Mouse (Mus musculus) hindbrain, embryonic 13.5 days (tissue): Measurements from ENCODE around the gene Nt5m. TPM values are rescaled to one million over a fixed set of nuclear protein-coding genes. Genes with fewer than 3 reads are reported as not detected.
A peak's percentile ranks its signal among the peaks of the same experiment; 100 is the strongest.

Experiments used
- ATAC-seq: fragments of 200-750 bp; cut with Nextera tagmentation; 2 replicates; pipeline ENCODE4 v1.8.0; 2017; ENCODE audit warnings: moderate TSS enrichment; ENCODE audit not compliant: low FRiP score
- H3K27ac ChIP-seq: fragments of 300-500 bp; sonication (generic); 2 replicates; pipeline ENCODE4 v1.5.1; 2015; ENCODE audit warnings: inconsistent platforms, mild to moderate bottlenecking, moderate library complexity
- H3K27me3 ChIP-seq: fragments of 300-500 bp; sonication (generic); 2 replicates; pipeline ENCODE4 v1.6.1; 2015; ENCODE audit warnings: mild to moderate bottlenecking, inconsistent platforms
- H3K36me3 ChIP-seq: fragments of 300-500 bp; sonication (generic); 2 replicates; pipeline ENCODE4 v1.6.1; 2015; ENCODE audit warnings: mild to moderate bottlenecking, inconsistent platforms
- H3K4me1 ChIP-seq: fragments of 300-500 bp; sonication (generic); replicated peaks from 2 replicates; pipeline ENCODE4 v1.6.1; 2015; ENCODE audit warnings: inconsistent platforms
- H3K4me2 ChIP-seq: fragments of 300-500 bp; sonication (generic); 2 replicates; pipeline ENCODE4 v1.6.1; 2015; ENCODE audit warnings: inconsistent platforms, mild to moderate bottlenecking, moderate library complexity
- H3K4me3 ChIP-seq: fragments of 300-500 bp; sonication (generic); 2 replicates; pipeline ENCODE4 v1.5.1; 2015; ENCODE audit warnings: mild to moderate bottlenecking, inconsistent platforms
- H3K9ac ChIP-seq: fragments of 300-500 bp; sonication (generic); 2 replicates; pipeline ENCODE4 v1.6.1; 2015; ENCODE audit warnings: mild to moderate bottlenecking, inconsistent platforms
- H3K9me3 ChIP-seq: fragments of 300-500 bp; sonication (generic); 2 replicates; pipeline ENCODE4 v1.6.1; 2016; ENCODE audit warnings: inconsistent platforms
- WGBS: fragments of 180-500 bp; shearing (Covaris S2); methylation state at CpG from one replicate; pipeline ENCODE4 v1.1.7; 2015; 5-methylcytosine and 5-hydroxymethylcytosine counted together
- polyA plus RNA-seq: library from polyadenylated mRNA; unstranded; fragments of >200 nt; fragmentation: Nextera tagmentation; extraction: Ambion mirVana; gene quantifications from 2 replicates; pipeline ENCODE4 v1.2.1, GENCODE M21; 2015

The Nt5m gene
- polyA plus RNA-seq, 1 experiment from 2014 or later, result 61.5 TPM

- no peak for ATAC-seq
- H3K27me3 ChIP-seq, result no peaks in the 10 kb centered on the region
- H3K4me1 ChIP-seq, result peaks cover 29% of the 10 kb centered on the region
- peak overlapping the region; percentile 75; the same call in 1 of the 2 replicates for H3K4me3 ChIP-seq
- no peak overlapping the region for H3K27ac ChIP-seq
- no peaks in the 10 kb centered on the region for H3K9me3 ChIP-seq
- WGBS, result 26% methylated on average over 2 of the region's 2 CpGs
- H3K36me3 ChIP-seq, result 0 out of 2 replicates have a peak, but pooled peaks cover 4% of the 10 kb centered on the region
- no peak overlapping the region for H3K9ac ChIP-seq
- peak overlapping the region; percentile 76 for H3K4me2 ChIP-seq
These were observed 7.9 kb downstream of the Nt5m start for GRCm38 (mm10) chr11:59847131-59847530.

DNA sequence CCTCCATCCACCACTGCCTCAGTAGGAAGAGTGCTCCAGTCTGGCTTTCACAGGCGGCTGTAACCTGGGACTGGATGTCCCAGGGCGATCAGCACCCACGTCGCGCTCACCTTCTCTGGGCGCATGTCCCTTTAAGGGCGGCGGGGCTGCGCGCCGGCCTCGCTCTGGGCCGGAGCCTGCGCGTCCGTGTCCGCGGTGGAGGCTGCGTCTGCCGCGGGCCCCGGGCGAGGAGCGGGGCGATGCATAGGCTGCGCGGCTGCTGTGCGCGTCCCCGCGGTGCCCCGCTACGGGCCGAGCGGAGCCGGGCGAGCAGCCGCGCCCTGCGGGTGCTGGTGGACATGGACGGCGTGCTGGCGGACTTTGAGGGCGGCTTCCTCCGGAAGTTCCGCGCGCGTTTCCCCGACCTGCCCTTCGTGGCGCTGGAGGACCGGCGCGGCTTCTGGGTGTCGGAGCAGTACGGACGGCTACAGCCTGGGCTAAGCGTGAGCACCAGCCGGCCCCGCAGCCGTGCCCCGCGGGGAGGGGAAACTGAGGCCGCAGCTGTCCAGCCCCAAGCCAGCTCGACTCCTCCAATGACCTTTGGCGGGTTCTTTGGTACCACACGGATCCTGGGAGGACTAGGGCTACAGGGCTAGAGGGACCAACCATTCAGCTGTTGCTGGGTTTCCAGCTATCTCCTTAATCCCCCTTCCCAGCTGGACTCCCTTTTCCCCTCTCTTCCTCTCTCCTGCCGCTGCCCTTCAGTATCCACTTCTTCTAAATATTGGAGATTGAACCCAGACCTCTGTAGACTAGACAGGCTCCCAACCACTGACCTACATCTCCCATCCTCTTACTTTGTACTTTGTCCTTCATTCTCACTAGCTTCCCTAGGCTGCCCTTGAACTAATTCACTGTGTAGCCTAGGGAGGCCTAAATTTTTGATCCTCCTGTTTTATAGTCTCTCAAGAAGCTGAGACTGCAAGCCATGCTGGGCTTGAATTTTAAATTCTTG is 8.9 kb downstream of the Nt5m start:
- H3K36me3 ChIP-seq, result peaks cover 7% of the 10 kb centered on the region; the same call in 1 of the 2 replicates
- H3K4me2 ChIP-seq, result peak overlapping the region; percentile 76
- peaks cover 29% of the 10 kb centered on the region for H3K4me1 ChIP-seq
- H3K27me3 ChIP-seq, result no peaks in the 10 kb centered on the region
- peak overlapping the region; percentile 91 for H3K27ac ChIP-seq
- peak overlapping the region; percentile 90 for H3K9ac ChIP-seq
- whole genome bisulfite sequencing, result under 1% methylated on average over 69 of the region's 69 CpGs
- no peaks in the 10 kb centered on the region for H3K9me3 ChIP-seq
- peak; percentile 92 for ATAC-seq
- peak overlapping the region; percentile 75 for H3K4me3 ChIP-seq

DNA sequence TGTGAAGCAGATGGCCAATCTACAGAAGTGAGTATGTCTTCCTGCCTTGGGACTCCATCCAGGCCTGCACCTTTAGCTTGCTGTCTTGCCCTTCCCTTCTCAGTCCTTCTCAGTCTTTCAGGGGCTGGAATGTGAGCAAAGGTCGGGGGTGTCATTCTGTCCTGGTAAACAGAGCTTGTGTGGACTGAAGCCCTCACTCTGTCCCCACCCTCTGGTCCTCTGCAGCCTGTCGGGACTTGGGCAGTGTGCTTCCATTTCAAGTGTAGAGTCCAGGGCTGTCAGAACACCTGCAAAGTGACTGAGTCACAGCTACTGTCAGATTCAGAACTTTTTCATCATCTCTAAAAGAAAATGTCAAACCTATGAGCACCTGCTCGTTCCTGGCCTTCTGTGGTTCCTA is 13.6 kb downstream of the Nt5m start:
- 77% methylated on average over 3 of the region's 3 CpGs for WGBS
- Histone ChIP-seq H3K27ac (no peak overlapping the region), H3K27me3 (no peaks in the 10 kb centered on the region), H3K36me3 (peaks cover 11% of the 10 kb centered on the region; the same call in 1 of the 2 replicates), H3K4me3 (no peak overlapping the region), H3K4me1 (peaks cover 17% of the 10 kb centered on the region), H3K4me2 (no peak overlapping the region), H3K9ac (no peak overlapping the region), H3K9me3 (no peaks in the 10 kb centered on the region)
- ATAC-seq, result no peak

GRCm38 (mm10) chr11:59860467-59860866 is 21.2 kb downstream of the Nt5m start:
- Histone ChIP-seq H3K4me1 (peaks cover 9% of the 10 kb centered on the region; the same call in 1 of the 2 replicates), H3K27me3 (no peaks in the 10 kb centered on the region), H3K4me2 (no peak overlapping the region), H3K4me3 (no peak overlapping the region), H3K9ac (0 out of 2 replicates have a peak overlapping the region, but pooled peaks have one; percentile 8), H3K27ac (no peak overlapping the region), H3K9me3 (no peaks in the 10 kb centered on the region), H3K36me3 (peaks cover 13% of the 10 kb centered on the region)
- WGBS, result 84% methylated on average over 11 of the region's 11 CpGs
- no peak for ATAC-seq

DNA sequence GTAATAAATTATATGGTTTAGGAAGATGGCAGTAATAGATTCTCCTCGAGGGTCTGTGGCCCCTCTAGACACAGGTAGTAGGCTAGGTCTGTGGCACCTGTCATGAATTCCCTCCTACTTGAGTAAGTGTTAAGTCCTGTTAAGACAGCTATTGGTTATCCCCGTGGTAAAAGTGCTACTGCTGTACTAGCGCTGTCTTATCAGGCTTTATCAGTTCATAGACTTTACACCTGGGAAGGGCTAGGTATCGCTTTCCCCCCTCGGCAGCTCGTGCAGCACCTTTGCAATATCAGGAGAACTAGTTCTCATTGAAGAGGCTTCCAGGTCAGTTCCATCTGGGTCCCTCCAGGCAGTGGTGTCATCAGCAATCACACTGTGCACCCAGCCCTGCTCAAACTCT is 25.1 kb downstream of the Nt5m start:
- Histone ChIP-seq H3K27me3 (no peaks in the 10 kb centered on the region), H3K27ac (no peak overlapping the region), H3K36me3 (peaks cover 18% of the 10 kb centered on the region), H3K9me3 (no peaks in the 10 kb centered on the region), H3K4me3 (no peak overlapping the region), H3K4me2 (no peak overlapping the region), H3K4me1 (peaks cover 9% of the 10 kb centered on the region; the same call in 1 of the 2 replicates), H3K9ac (no peak overlapping the region)
- ATAC-seq, result no peak
- 93% methylated on average over 6 of the region's 6 CpGs for WGBS

DNA sequence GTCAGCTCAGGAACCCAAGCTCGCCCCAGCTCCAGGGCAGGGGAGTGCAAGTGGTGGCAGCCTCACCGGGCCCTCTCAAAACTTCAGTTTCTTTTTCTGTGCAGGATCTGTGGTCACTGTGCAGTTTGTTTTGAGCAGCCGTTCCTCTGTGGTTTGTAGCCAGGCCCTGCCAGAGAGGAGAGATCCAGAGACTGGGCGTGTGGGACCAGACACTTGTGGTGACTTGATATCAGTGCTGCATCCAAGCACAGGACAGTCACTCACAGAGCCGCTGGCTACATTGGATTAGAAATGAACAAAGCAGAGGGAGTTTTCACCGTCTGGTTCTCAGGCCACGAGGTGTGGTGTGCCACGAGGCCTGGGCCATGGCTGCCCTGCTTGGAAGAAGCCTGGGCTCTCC is 32.9 kb downstream of the Nt5m start:
- peaks cover 49% of the 10 kb centered on the region for H3K36me3 ChIP-seq
- 81% methylated on average over 8 of the region's 8 CpGs for WGBS

GRCm38 (mm10) chr11:59880031-59880430 is 40.8 kb downstream of the Nt5m start:
- 30% methylated on average over 2 of the region's 2 CpGs for WGBS
- Histone ChIP-seq H3K36me3 (peaks cover 33% of the 10 kb centered on the region), H3K4me1 (peaks cover 5% of the 10 kb centered on the region), H3K9ac (no peak overlapping the region), H3K4me3 (no peak overlapping the region), H3K27ac (peak overlapping the region; percentile 30; the same call in 1 of the 2 replicates), H3K27me3 (no peaks in the 10 kb centered on the region), H3K4me2 (no peak overlapping the region), H3K9me3 (no peaks in the 10 kb centered on the region)
- peak; percentile 90 for ATAC-seq

More for the DNA sequence above, 32.9 kb downstream of the Nt5m start:
- no peaks in the 10 kb centered on the region for H3K9me3 ChIP-seq
- H3K9ac ChIP-seq, result peak overlapping the region; percentile 39; the same call in 1 of the 2 replicates
- no peak overlapping the region for H3K4me2 ChIP-seq
- H3K4me1 ChIP-seq, result no peaks in the 10 kb centered on the region; the same call in 1 of the 2 replicates
- H3K4me3 ChIP-seq, result no peak overlapping the region
- no peak overlapping the region for H3K27ac ChIP-seq
- ATAC-seq, result no peak
- no peaks in the 10 kb centered on the region for H3K27me3 ChIP-seq

DNA sequence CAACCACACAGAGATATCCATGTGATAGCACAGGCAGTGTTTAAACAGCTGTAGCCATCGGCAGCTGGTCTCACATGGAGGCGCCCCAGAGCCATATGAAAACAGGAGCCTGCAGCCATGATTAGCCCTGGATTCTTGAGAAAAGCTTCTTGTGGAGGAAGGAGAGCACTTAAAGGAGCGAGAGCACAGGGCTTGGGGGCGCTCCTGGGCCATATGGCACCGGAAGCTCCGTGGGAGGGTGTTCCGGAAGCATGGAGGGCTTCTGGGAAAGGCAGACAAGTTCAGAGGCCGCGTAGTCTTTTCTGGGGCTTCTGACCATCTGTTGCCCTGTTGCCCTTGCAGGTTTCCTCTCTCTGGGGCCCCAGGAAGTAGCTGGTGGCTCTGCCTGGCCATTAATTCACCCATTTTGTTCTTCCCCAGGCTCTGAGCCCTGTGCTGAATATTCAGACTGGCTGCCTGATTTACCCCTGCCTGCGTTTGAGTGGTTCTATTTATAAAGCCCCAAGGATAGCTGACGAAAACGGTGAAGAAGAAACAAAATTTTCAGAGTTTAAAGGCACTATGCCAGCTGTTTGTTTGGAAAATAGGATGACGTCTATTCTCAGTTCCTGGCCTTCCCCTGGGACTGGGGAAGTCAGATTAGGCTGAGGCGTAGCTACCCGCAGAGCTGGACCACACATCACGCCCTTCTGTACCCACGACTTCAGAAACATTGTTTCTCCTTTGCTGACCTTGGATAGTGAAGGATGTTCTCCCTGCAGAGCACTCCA is 46.2 kb downstream of the Nt5m start:
- Histone ChIP-seq H3K4me3 (no peak overlapping the region), H3K4me1 (peaks cover 4% of the 10 kb centered on the region; the same call in 1 of the 2 replicates), H3K27ac (peak overlapping the region; percentile 35; the same call in 1 of the 2 replicates), H3K9ac (no peak overlapping the region), H3K36me3 (no peaks in the 10 kb centered on the region), H3K27me3 (no peaks in the 10 kb centered on the region), H3K9me3 (no peaks in the 10 kb centered on the region), H3K4me2 (no peak overlapping the region)
- no peak for ATAC-seq
- 67% methylated on average over 17 of the region's 17 CpGs for WGBS

DNA sequence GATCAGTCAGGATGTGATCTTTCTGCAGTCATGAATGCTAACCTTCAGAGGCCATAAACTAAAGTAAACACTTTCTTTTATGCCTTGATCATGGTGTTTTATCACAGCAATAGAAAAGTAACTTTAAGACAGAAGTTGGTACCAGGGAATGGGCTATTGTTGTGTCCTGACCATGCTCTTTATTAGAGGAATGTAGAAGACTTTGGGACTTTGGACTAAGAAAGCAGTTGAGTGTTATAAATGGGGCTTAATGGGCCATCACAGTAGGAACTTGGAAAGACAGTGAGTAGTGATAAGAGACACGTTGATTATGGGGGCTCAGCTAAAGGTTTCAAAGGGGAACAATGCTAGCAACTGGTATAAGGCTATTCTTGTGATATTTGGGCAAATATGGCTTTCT is 47.7 kb downstream of the Nt5m start:
- Histone ChIP-seq H3K36me3 (no peaks in the 10 kb centered on the region), H3K4me3 (no peak overlapping the region), H3K9me3 (no peaks in the 10 kb centered on the region), H3K27me3 (no peaks in the 10 kb centered on the region), H3K27ac (no peak overlapping the region), H3K4me1 (peaks cover 9% of the 10 kb centered on the region), H3K9ac (no peak overlapping the region), H3K4me2 (no peak overlapping the region)
- 82% methylated on average over 1 of the region's 1 CpGs for WGBS
- no peak for ATAC-seq

DNA sequence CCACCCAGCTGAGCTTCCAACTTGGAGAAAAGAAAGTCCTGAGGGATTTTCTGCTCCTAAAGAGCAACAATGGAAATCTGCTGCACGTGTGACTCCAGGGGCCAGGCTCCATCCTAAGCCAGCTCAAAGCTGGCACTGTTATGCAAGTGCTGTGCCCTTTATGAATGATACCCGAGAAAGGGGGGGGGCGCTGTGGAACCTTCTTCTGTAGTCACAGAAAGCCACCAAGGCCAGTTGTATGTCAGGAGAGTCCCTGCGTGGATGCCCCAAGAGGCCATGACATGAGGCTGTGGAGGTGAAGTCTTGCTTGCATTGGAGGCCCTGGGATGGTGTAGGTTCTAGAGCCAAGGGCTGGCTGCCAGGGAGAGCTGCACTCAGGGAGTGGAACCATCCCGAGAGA is 48.9 kb downstream of the Nt5m start:
- H3K27ac ChIP-seq, result no peak overlapping the region
- H3K4me3 ChIP-seq, result no peak overlapping the region
- no peaks in the 10 kb centered on the region for H3K27me3 ChIP-seq
- peaks cover 15% of the 10 kb centered on the region for H3K4me1 ChIP-seq
- WGBS, result 68% methylated on average over 5 of the region's 5 CpGs
- H3K9me3 ChIP-seq, result no peaks in the 10 kb centered on the region
- H3K9ac ChIP-seq, result no peak overlapping the region
- ATAC-seq, result no peak
- no peak overlapping the region for H3K4me2 ChIP-seq
- no peaks in the 10 kb centered on the region for H3K36me3 ChIP-seq

GRCm38 (mm10) chr11:59891854-59892253 is 52.6 kb downstream of the Nt5m start:
- no peaks in the 10 kb centered on the region for H3K9me3 ChIP-seq
- no peak overlapping the region for H3K4me2 ChIP-seq
- peak overlapping the region; percentile 35; the same call in 1 of the 2 replicates for H3K27ac ChIP-seq
- no peaks in the 10 kb centered on the region for H3K36me3 ChIP-seq
- 0 out of 2 replicates have a peak overlapping the region, but pooled peaks have one; percentile 9 for H3K9ac ChIP-seq
- peaks cover 12% of the 10 kb centered on the region for H3K4me1 ChIP-seq
- ATAC-seq, result no peak
- H3K4me3 ChIP-seq, result no peak overlapping the region
- WGBS, result 55% methylated on average over 6 of the region's 6 CpGs
- H3K27me3 ChIP-seq, result no peaks in the 10 kb centered on the region
